In the genomic region with DNA sequence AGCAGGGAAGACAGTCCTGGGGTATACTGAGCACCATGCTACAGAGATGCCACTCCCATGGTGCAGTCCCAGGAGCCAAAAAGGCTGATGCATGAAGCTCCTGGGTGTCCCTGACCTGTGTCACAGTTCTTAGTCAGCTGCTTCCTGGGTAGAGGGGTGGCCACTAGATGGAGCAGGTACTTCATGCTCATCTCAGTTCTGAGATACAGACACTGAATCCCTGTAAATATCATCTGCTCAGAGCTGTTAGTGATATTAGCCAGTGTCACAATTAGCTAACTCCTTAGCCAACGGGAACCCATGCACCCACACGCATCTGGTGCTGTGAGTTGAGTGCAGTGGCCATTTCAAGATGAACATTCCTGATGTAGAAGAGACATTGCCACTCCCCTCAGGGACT, we compare ENCODE assay signal across 8 mouse cellular contexts. TPM values are rescaled to one million over a fixed set of nuclear protein-coding genes. Genes with fewer than 3 reads are reported as not detected.
DNase-seq lines count a peak whose midpoint lies in the region; ATAC-seq lines count a peak whose summit lies in the region.

No protein-coding gene starts in this region.

- DNase-seq in CD4-positive, CD25-positive, alpha-beta regulatory T cell, adult 2 months (ENCODE audit: low read depth, low spot score), result peak; percentile 52
- peak; percentile 75 for DNase-seq in layer of hippocampus, adult 11-12 months (ENCODE audit: low spot score)
- no peak for DNase-seq in layer of hippocampus, adult 9-10 months (ENCODE audit: low spot score)
- DNase-seq in ZHBTc4 (ENCODE audit: low read depth, low spot score), result peak; percentile 67
- DNase-seq in layer of hippocampus, adult 9-11 months, result peak; percentile 77
- no peak for DNase-seq in spleen, adult 18-20 months
- no peak for DNase-seq in neural tube, embryonic 10.5 days (ENCODE audit: extremely low spot score, low spot score)

- no peak for ATAC-seq in CD4-positive, CD25-positive, alpha-beta regulatory T cell, adult 4 months

RNA-seq across cellular contexts. Expression of a gene that starts 9.6 kb away (rescaled TPM):
- 1 to 10 TPM; 3.3 to 4.9 TPM for polyA plus RNA-seq in CD4-positive, CD25-positive, alpha-beta regulatory T cell, adult 4 months (2017; shearing (Covaris generic))

RNA-seq across cellular contexts. Expression of a gene that starts 27.0 kb away (rescaled TPM):
- polyA plus RNA-seq in CD4-positive, CD25-positive, alpha-beta regulatory T cell, adult 4 months (2017; shearing (Covaris generic)), result 1 to 10 TPM; 6.4 to 7.1 TPM

RNA-seq across cellular contexts. Expression of a gene that starts 30.6 kb away (rescaled TPM):
- not detected for polyA plus RNA-seq in CD4-positive, CD25-positive, alpha-beta regulatory T cell, adult 4 months (2017; shearing (Covaris generic))

RNA-seq across cellular contexts. Expression of a gene that starts 35.8 kb away (rescaled TPM):
- under 1 TPM; 0.65 to 0.85 TPM for polyA plus RNA-seq in CD4-positive, CD25-positive, alpha-beta regulatory T cell, adult 4 months (2017; shearing (Covaris generic))

RNA-seq across cellular contexts. Expression of a gene that starts 55.5 kb away (rescaled TPM):
- 10 to 100 TPM; 25.6 to 56.4 TPM for polyA plus RNA-seq in CD4-positive, CD25-positive, alpha-beta regulatory T cell, adult 4 months (2017; shearing (Covaris generic))

Comparison
In these comparisons a context has a peak if more than half of its experiments do, and no peak if none do; other contexts are left out.
1. DNase-seq: peak in CD4-positive, CD25-positive, alpha-beta regulatory T cell, adult 2 months (single experiment), layer of hippocampus, adult 11-12 months (single experiment), ZHBTc4 (single experiment) and layer of hippocampus, adult 9-11 months (single experiment); none in layer of hippocampus, adult 9-10 months (single experiment), spleen, adult 18-20 months (0 of 2) and neural tube, embryonic 10.5 days (single experiment).